Mouse (Mus musculus) megakaryocyte, embryonic 14.5 days (primary cell): ENCODE measurements around the gene Atp8b3.

ENCODE experiments used
- FLI1 ChIP-seq: IDR thresholded peaks from 2 replicates; pipeline ENCODE4 v1.6.1; 2012; ENCODE audit warnings: low read length, inconsistent platforms, mixed read lengths
- GATA1 ChIP-seq: IDR thresholded peaks from 3 replicates; pipeline ENCODE4 v1.6.1; 2012; ENCODE audit warnings: mixed read lengths, low read length, inconsistent platforms, borderline replicate concordance

DNA sequence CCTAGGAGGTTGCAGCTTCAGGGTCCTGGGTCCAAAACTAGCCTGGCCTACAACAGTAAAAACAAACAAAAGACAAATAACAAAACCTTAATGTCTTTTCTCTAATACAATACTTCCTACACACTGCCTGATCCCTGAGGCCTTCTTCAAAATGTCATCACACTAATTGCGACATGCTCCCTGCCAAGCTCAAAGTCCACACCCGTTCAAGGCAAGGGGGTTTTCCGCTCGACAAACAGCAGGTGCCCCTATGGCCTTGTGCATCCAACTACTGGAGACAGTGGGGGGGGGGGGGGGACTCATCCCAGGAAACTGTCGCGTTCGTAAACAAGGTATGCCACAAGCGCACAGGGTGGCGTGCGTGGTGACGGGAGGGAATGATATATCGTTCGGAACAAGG lies 21.7 kb upstream of the Atp8b3 start:
- TF ChIP-seq GATA1 (no peak), FLI1 (no peak)
